Mouse (Mus musculus) forebrain, embryonic 11.5 days (tissue): Measurements from ENCODE around the gene Ccnc. TPM values are rescaled to one million over a fixed set of nuclear protein-coding genes. Genes with fewer than 3 reads are reported as not detected.

Experiments
- ATAC-seq: fragments of 200-750 bp; cut with Nextera tagmentation; replicated peaks from 2 replicates; pipeline ENCODE4 v1.8.0; 2017; ENCODE audit warnings: moderate TSS enrichment; ENCODE audit not compliant: low FRiP score
- DNase-seq: peaks from one replicate; pipeline ENCODE4 v3.0.0-alpha.2; 2017; ENCODE audit warnings: low spot score
- H3K27ac ChIP-seq: fragments of 300-500 bp; sonication (generic); 2 replicates; pipeline ENCODE4 v1.5.1; 2014; ENCODE audit warnings: low read depth, low read length
- H3K27me3 ChIP-seq: fragments of 300-500 bp; sonication (generic); 2 replicates; pipeline ENCODE4 v1.6.1; 2014; ENCODE audit warnings: mild to moderate bottlenecking, low read length, mixed read lengths; ENCODE audit not compliant: control insufficient read depth, insufficient read depth
- H3K36me3 ChIP-seq: fragments of 300-500 bp; sonication (generic); 2 replicates; pipeline ENCODE4 v1.6.1; 2014; ENCODE audit warnings: mild to moderate bottlenecking, low read length, moderate library complexity, mixed read lengths; ENCODE audit not compliant: control insufficient read depth, insufficient read depth
- H3K4me1 ChIP-seq: fragments of 300-500 bp; sonication (generic); replicated peaks from 2 replicates; pipeline ENCODE4 v1.6.1; 2014; ENCODE audit warnings: low read length, mixed read lengths; ENCODE audit not compliant: control insufficient read depth, insufficient read depth
- H3K4me2 ChIP-seq: fragments of 300-500 bp; sonication (generic); 2 replicates; pipeline ENCODE4 v1.6.1; 2014; ENCODE audit warnings: low read depth, mild to moderate bottlenecking, low read length, moderate library complexity, mixed read lengths; ENCODE audit not compliant: severe bottlenecking
- H3K4me3 ChIP-seq: fragments of 300-500 bp; sonication (generic); 2 replicates; pipeline ENCODE4 v1.5.1; 2014; ENCODE audit warnings: low read depth, low read length
- H3K9ac ChIP-seq: fragments of 300-500 bp; sonication (generic); 2 replicates; pipeline ENCODE4 v1.6.1; 2014; ENCODE audit warnings: low read length
- H3K9me3 ChIP-seq: fragments of 300-500 bp; sonication (generic); 2 replicates; pipeline ENCODE4 v1.6.1; 2016; ENCODE audit warnings: low read length, mixed read lengths; ENCODE audit not compliant: control insufficient read depth
- WGBS: fragments of 180-500 bp; shearing (Covaris S2); extraction: QIAGEN DNeasy Blood & Tissue Kit; methylation state at CpG from one replicate; pipeline ENCODE4 v1.1.7; 2014; 5-methylcytosine and 5-hydroxymethylcytosine counted together
- polyA plus RNA-seq: library from polyadenylated mRNA; unstranded; fragments of >200 nt; fragmentation: Nextera tagmentation; extraction: Ambion mirVana; gene quantifications from 2 replicates; pipeline ENCODE4 v1.2.1, GENCODE M21; 2014

The Ccnc gene
- polyA plus RNA-seq, 1 experiment from 2014 or later: 70.2 TPM

GRCm38 (mm10) chr4:21776946-21777265 lies 49.4 kb downstream of the Ccnc start:
- Histone ChIP-seq H3K27me3 (no peaks in the 10 kb centered on the region), H3K9ac (peak overlapping the region; percentile 88), H3K4me2 (peak overlapping the region; percentile 73), H3K4me3 (peak overlapping the region; percentile 75), H3K4me1 (no peaks in the 10 kb centered on the region), H3K36me3 (no peaks in the 10 kb centered on the region), H3K9me3 (no peaks in the 10 kb centered on the region), H3K27ac (no peak overlapping the region)
- DNase-seq: no peak
- ATAC-seq: no peak
- WGBS: 10% methylated on average over 9 of the region's 9 CpGs

- Histone ChIP-seq H3K4me2 (no peak overlapping the region), H3K36me3 (peaks cover 8% of the 10 kb centered on the region; the same call in 1 of the 2 replicates), H3K27ac (no peak overlapping the region), H3K4me3 (no peak overlapping the region), H3K9ac (no peak overlapping the region), H3K27me3 (no peaks in the 10 kb centered on the region), H3K4me1 (no peaks in the 10 kb centered on the region), H3K9me3 (no peaks in the 10 kb centered on the region)
- DNase-seq (no peak), ATAC-seq (no peak)
- WGBS: 97% methylated on average over 12 of the region's 12 CpGs
Measured at GRCm38 (mm10) chr4:21780816-21781726, 53.6 kb downstream of the Ccnc start.

- Histone ChIP-seq H3K4me1 (no peaks in the 10 kb centered on the region), H3K27me3 (no peaks in the 10 kb centered on the region), H3K36me3 (peaks cover 8% of the 10 kb centered on the region; the same call in 1 of the 2 replicates), H3K27ac (no peak overlapping the region), H3K4me2 (no peak overlapping the region), H3K4me3 (no peak overlapping the region), H3K9ac (no peak overlapping the region), H3K9me3 (no peaks in the 10 kb centered on the region)
- 97% methylated on average over 12 of the region's 12 CpGs for WGBS
- ATAC-seq: no peak
- DNase-seq: no peak
Measured at GRCm38 (mm10) chr4:21786268-21786667, 58.8 kb downstream of the Ccnc start.

- ATAC-seq (no peak), DNase-seq (no peak)
- Histone ChIP-seq H3K9me3 (no peaks in the 10 kb centered on the region), H3K27me3 (no peaks in the 10 kb centered on the region), H3K9ac (no peak overlapping the region), H3K4me1 (no peaks in the 10 kb centered on the region), H3K4me3 (no peak overlapping the region), H3K4me2 (no peak overlapping the region), H3K27ac (no peak overlapping the region), H3K36me3 (peaks cover 8% of the 10 kb centered on the region; the same call in 1 of the 2 replicates)
- 85% methylated on average over 6 of the region's 6 CpGs for WGBS
Measured at GRCm38 (mm10) chr4:21788903-21789302, 61.4 kb downstream of the Ccnc start.

- H3K27me3 ChIP-seq: no peaks in the 10 kb centered on the region
- WGBS: 92% methylated on average over 4 of the region's 4 CpGs
- H3K4me2 ChIP-seq: no peak overlapping the region
- H3K36me3 ChIP-seq: peaks cover 7% of the 10 kb centered on the region; the same call in 1 of the 2 replicates
- ATAC-seq: no peak
- no peak for DNase-seq
- H3K27ac ChIP-seq: no peak overlapping the region
- H3K4me3 ChIP-seq: no peak overlapping the region
- H3K9me3 ChIP-seq: no peaks in the 10 kb centered on the region
- H3K9ac ChIP-seq: no peak overlapping the region
- H3K4me1 ChIP-seq: no peaks in the 10 kb centered on the region
Measured at GRCm38 (mm10) chr4:21789836-21790235, 62.3 kb downstream of the Ccnc start.

GRCm38 (mm10) chr4:21793631-21794030 lies 66.1 kb downstream of the Ccnc start:
- Histone ChIP-seq H3K36me3 (no peaks in the 10 kb centered on the region; the same call in 1 of the 2 replicates), H3K4me1 (no peaks in the 10 kb centered on the region), H3K4me2 (no peak overlapping the region), H3K4me3 (no peak overlapping the region), H3K27me3 (no peaks in the 10 kb centered on the region), H3K27ac (no peak overlapping the region), H3K9me3 (no peaks in the 10 kb centered on the region), H3K9ac (no peak overlapping the region)
- WGBS: 83% methylated on average over 3 of the region's 3 CpGs
- DNase-seq (no peak), ATAC-seq (no peak)

GRCm38 (mm10) chr4:21801013-21801412 lies 73.5 kb downstream of the Ccnc start:
- no peak overlapping the region for H3K9ac ChIP-seq
- no peak overlapping the region for H3K4me3 ChIP-seq
- H3K4me1 ChIP-seq: no peaks in the 10 kb centered on the region
- DNase-seq: no peak
- no peak overlapping the region for H3K4me2 ChIP-seq
- H3K27ac ChIP-seq: no peak overlapping the region
- no peaks in the 10 kb centered on the region; the same call in none of the 2 replicates for H3K36me3 ChIP-seq
- WGBS: 83% methylated on average over 1 of the region's 1 CpGs
- no peaks in the 10 kb centered on the region for H3K27me3 ChIP-seq
- H3K9me3 ChIP-seq: no peaks in the 10 kb centered on the region
- no peak for ATAC-seq

- 97% methylated on average over 2 of the region's 2 CpGs for WGBS
- no peak overlapping the region for H3K4me2 ChIP-seq
- no peak overlapping the region for H3K9ac ChIP-seq
Measured at GRCm38 (mm10) chr4:21801620-21802019, 74.1 kb downstream of the Ccnc start.

GRCm38 (mm10) chr4:21807204-21807603 lies 79.7 kb downstream of the Ccnc start:
- no peak for ATAC-seq

More at GRCm38 (mm10) chr4:21801620-21802019, 74.1 kb downstream of the Ccnc start:
- no peak overlapping the region for H3K4me3 ChIP-seq
- H3K4me1 ChIP-seq: no peaks in the 10 kb centered on the region
- no peaks in the 10 kb centered on the region for H3K9me3 ChIP-seq
- no peak overlapping the region for H3K27ac ChIP-seq
- no peak for DNase-seq
- ATAC-seq: no peak
- no peaks in the 10 kb centered on the region for H3K27me3 ChIP-seq
- no peaks in the 10 kb centered on the region; the same call in none of the 2 replicates for H3K36me3 ChIP-seq

More at GRCm38 (mm10) chr4:21807204-21807603, 79.7 kb downstream of the Ccnc start:
- 76% methylated on average over 5 of the region's 5 CpGs for WGBS
- no peaks in the 10 kb centered on the region for H3K27me3 ChIP-seq
- H3K4me2 ChIP-seq: no peak overlapping the region
- no peak for DNase-seq
- no peaks in the 10 kb centered on the region for H3K9me3 ChIP-seq
- no peaks in the 10 kb centered on the region for H3K4me1 ChIP-seq
- no peak overlapping the region for H3K4me3 ChIP-seq
- no peak overlapping the region for H3K9ac ChIP-seq
- H3K27ac ChIP-seq: no peak overlapping the region
- H3K36me3 ChIP-seq: no peaks in the 10 kb centered on the region; the same call in 1 of the 2 replicates
